Mouse (Mus musculus) embryonic facial prominence, embryonic 11.5 days (tissue): Measurements from ENCODE around the gene Olfr132. TPM values are rescaled to one million over a fixed set of nuclear protein-coding genes. Genes with fewer than 3 reads are reported as not detected.
"Not testable (repeated sequence)": the region's sequence is repeated elsewhere in the genome, so short reads cannot be mapped to it uniquely, and the experiment has no call there.

Experiments used
- ATAC-seq: fragments of 200-750 bp; cut with Nextera tagmentation; replicated peaks from 2 replicates; pipeline ENCODE4 v1.8.0; 2017; ENCODE audit warnings: low read depth; ENCODE audit not compliant: insufficient number of reproducible peaks, low FRiP score, low TSS enrichment
- DNase-seq: peaks from one replicate; pipeline ENCODE4 v3.0.0-alpha.2; 2015; ENCODE audit warnings: low spot score
- H3K27ac ChIP-seq: fragments of 300-500 bp; sonication (generic); replicated peaks from 2 replicates; pipeline ENCODE4 v1.5.1; 2014; ENCODE audit warnings: mild to moderate bottlenecking, low read depth, low read length, control low read depth
- H3K27me3 ChIP-seq: fragments of 300-500 bp; sonication (generic); 2 replicates; pipeline ENCODE4 v1.6.1; 2014; ENCODE audit warnings: mild to moderate bottlenecking, low read length, moderate library complexity, mixed read lengths; ENCODE audit not compliant: control insufficient read depth, insufficient read depth
- H3K36me3 ChIP-seq: fragments of 300-500 bp; sonication (generic); replicated peaks from 2 replicates; pipeline ENCODE4 v1.6.1; 2014; ENCODE audit warnings: low read depth, mild to moderate bottlenecking, low read length, moderate library complexity, mixed read lengths; ENCODE audit not compliant: control insufficient read depth, insufficient read depth
- H3K4me1 ChIP-seq: fragments of 300-500 bp; sonication (generic); 2 replicates; pipeline ENCODE4 v1.6.1; 2014; ENCODE audit warnings: low read length, mixed read lengths; ENCODE audit not compliant: control insufficient read depth, insufficient read depth
- H3K4me2 ChIP-seq: fragments of 300-500 bp; sonication (generic); 2 replicates; pipeline ENCODE4 v1.6.1; 2014; ENCODE audit warnings: low read depth, mild to moderate bottlenecking, control low read depth, low read length, moderate library complexity
- H3K4me3 ChIP-seq: fragments of 300-500 bp; sonication (generic); 2 replicates; pipeline ENCODE4 v1.5.1; 2014; ENCODE audit warnings: low read depth, low read length, control low read depth
- H3K9ac ChIP-seq: fragments of 300-500 bp; sonication (generic); replicated peaks from 2 replicates; pipeline ENCODE4 v1.6.1; 2014; ENCODE audit warnings: mild to moderate bottlenecking, control low read depth, low read length
- H3K9me3 ChIP-seq: fragments of 300-500 bp; sonication (generic); replicated peaks from 2 replicates; pipeline ENCODE4 v1.6.1; 2016; ENCODE audit warnings: mild to moderate bottlenecking, low read length, inconsistent platforms, mixed read lengths; ENCODE audit not compliant: control insufficient read depth
- WGBS: fragments of 180-500 bp; shearing (Covaris S2); extraction: QIAGEN DNeasy Blood & Tissue Kit; methylation state at CpG from one replicate; pipeline ENCODE4 v1.1.7; 2014; 5-methylcytosine and 5-hydroxymethylcytosine counted together
- polyA plus RNA-seq: library from polyadenylated mRNA; unstranded; fragments of >200 nt; fragmentation: Nextera tagmentation; extraction: Ambion mirVana; gene quantifications from 2 replicates; pipeline ENCODE4 v1.2.1, GENCODE M21; 2014

Olfr132 gene
- polyA plus RNA-seq, result not detected in 2 replicates

DNA sequence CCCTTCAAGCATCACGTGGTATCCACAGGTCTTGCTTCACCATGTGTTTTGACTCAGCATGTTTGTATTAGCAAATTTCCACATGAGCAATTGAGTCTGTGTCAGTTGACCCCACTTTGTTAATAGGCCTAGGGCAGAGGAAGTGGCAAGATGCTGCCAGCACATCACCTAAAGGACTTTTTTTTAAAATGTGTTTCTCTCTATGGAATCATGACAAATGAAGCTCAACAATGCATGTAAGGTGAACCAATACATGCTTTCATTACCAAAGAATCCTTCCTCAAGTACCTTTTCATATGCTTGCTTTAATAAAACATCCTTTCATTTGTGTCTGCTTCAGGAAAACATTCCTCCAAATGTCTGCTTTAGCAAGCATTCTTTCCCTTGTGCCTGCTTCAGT lies at the start of gene Olfr132:
Gene Olfr132 (minus strand): TSS at position 101 of the 400 bp plus-strand sequence.
- DNase-seq, result no peak
- WGBS, result 42% methylated on average over 1 of the region's 1 CpGs
- H3K4me3 ChIP-seq, result no peak within 1 kb of the TSS

DNA sequence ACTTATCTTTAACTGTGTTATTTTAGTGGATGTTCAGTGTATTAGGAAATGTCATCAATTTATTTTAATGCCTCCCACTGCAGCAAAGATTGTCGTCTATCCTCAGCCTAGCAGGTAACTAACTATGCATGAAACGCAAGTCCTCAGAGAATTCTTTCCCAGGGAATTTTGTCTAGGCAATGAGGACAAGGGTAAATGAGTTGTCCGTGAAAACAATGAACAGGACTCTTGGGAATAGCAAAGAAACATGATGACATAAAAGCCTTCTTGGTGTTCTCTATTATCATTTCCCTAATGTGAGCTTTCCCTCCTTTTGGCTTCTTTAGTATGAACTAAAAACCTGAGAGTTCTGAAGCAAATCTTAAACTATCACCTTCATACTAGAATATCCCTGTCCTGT lies 36.8 kb upstream of the Olfr132 start, which contains the start of gene Olfr134:
Gene Olfr134 (plus strand): TSS at position 301 of the 400 bp plus-strand sequence.
- H3K36me3 ChIP-seq, result no peaks in the 10 kb centered on the region
- H3K9me3 ChIP-seq, result no peaks in the 10 kb centered on the region
- no peak within 1 kb of the TSS for H3K27ac ChIP-seq
- no peak within 1 kb of the TSS for H3K4me2 ChIP-seq
- DNase-seq (no peak), ATAC-seq (no peak)
- 80% methylated on average over 3 of the region's 3 CpGs for WGBS
- no peaks in the 10 kb centered on the region for H3K27me3 ChIP-seq
- H3K4me3 ChIP-seq, result no peak within 1 kb of the TSS
- H3K4me1 ChIP-seq, result no peaks in the 10 kb centered on the region
- no peak within 1 kb of the TSS for H3K9ac ChIP-seq

More for the DNA sequence above, at the start of gene Olfr132:
- Histone ChIP-seq H3K9me3 (no peaks in the 10 kb centered on the region), H3K4me2 (no peak within 1 kb of the TSS), H3K36me3 (no peaks in the 10 kb centered on the region), H3K27me3 (no peaks in the 10 kb centered on the region), H3K27ac (no peak within 1 kb of the TSS), H3K4me1 (no peaks in the 10 kb centered on the region), H3K9ac (no peak within 1 kb of the TSS)
- no peak for ATAC-seq

DNA sequence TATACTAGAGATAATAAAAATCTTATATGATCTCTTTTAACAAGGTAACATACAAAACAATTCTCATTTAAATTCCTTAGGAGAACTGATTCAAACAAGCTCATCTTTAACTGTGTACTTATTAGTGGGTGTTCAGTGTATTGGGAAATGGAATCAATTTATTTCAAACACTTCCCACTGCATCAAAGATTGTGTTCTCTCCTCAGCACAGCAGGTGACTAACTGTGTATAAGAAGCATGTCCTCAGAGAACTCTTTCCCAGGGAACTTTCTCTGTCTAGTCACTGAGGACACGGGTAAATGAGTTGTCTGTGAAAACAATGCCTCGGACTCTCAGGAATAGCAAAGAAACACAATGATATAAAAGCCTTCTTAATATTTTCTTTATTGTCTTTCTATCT lies 10.7 kb upstream of the Olfr132 start, which contains the start of gene Olfr133:
Gene Olfr133 (plus strand): TSS at position 301 of the 400 bp plus-strand sequence.
- Histone ChIP-seq H3K27me3 (no peaks in the 10 kb centered on the region), H3K9me3 (no peaks in the 10 kb centered on the region), H3K9ac (no peak within 1 kb of the TSS), H3K4me1 (no peaks in the 10 kb centered on the region), H3K27ac (no peak within 1 kb of the TSS), H3K36me3 (no peaks in the 10 kb centered on the region), H3K4me3 (no peak within 1 kb of the TSS), H3K4me2 (no peak within 1 kb of the TSS)
- ATAC-seq (no peak), DNase-seq (no peak)
- 80% methylated on average over 2 of the region's 2 CpGs for WGBS

DNA sequence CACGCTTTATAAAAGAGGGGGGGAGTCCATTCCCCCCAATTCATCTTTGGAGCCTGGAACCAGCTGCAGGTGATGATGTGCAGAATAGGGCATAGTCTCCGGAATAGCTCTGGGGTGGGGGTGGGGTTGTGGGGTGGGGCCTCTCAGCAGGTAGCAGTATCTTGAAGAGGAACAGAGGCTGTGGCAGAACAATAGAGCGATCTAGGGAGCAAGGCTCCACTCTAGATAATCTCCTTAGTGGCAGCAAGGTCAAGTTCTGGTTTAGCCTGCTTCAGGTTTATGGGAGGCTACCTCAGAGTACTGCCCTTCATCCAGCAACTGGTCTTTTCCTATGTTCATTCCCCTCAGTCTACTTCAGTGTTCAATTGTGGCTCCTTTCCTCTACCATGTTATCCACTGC lies 9.0 kb downstream of the Olfr132 start:
- H3K4me1 ChIP-seq, ATAC-seq, H3K9me3 ChIP-seq, H3K27ac ChIP-seq, H3K4me2 ChIP-seq, H3K36me3 ChIP-seq, H3K9ac ChIP-seq, DNase-seq, H3K27me3 ChIP-seq, H3K4me3 ChIP-seq: not testable (repeated sequence)
- 71% methylated on average over 3 of the region's 3 CpGs for WGBS

DNA sequence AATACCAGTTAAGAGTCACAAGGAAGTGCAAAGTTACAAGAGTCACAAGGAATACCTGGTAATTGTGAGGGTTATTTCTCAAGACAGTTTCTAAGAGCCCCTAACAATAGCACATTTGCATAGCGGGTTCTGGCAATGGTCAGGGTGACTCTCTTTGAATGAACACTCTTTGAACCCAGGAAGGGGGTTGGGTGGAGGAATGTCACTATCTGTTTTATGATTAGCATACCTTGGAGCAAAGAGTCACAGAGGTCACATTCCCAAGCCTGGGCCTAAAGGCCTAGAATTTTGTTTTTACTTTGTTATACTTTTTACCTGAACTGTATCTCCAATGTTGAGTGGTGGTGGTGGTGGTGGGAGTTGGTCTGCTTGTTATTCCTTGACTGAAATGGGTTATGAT lies 10.1 kb downstream of the Olfr132 start:
- not testable (repeated sequence) for H3K9ac ChIP-seq, H3K27ac ChIP-seq, H3K4me3 ChIP-seq, ATAC-seq, DNase-seq, H3K36me3 ChIP-seq, H3K27me3 ChIP-seq, H3K9me3 ChIP-seq, H3K4me2 ChIP-seq, H3K4me1 ChIP-seq
- 90% methylated on average over 1 of the region's 1 CpGs for WGBS

DNA sequence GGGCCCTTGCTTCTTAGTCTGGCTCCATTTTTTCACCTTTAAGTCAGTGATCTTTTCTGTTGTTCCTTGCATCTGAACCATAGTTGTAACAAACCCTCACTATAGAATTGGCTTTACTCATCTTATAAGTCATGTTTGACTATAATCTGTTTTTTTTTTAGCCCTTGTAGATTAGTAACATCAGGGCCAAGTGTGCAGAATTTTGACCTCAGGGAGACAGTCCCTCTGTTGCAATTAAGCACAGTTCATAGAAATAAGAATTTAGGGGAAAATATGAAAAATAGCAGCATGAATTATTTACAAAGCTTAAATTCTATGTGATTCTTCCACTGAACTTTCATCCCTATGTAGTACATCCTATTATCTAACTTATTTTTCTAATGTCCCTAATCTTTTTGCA lies 45.7 kb downstream of the Olfr132 start, which contains the start of gene Olfr131:
Gene Olfr131 (minus strand): TSS at position 101 of the 400 bp plus-strand sequence.
- Histone ChIP-seq H3K36me3 (no peaks in the 10 kb centered on the region), H3K27ac (no peak within 1 kb of the TSS), H3K4me2 (no peak within 1 kb of the TSS), H3K4me3 (no peak within 1 kb of the TSS), H3K4me1 (no peaks in the 10 kb centered on the region), H3K9ac (no peak within 1 kb of the TSS), H3K9me3 (no peaks in the 10 kb centered on the region), H3K27me3 (no peaks in the 10 kb centered on the region)
- DNase-seq (no peak), ATAC-seq (no peak)

DNA sequence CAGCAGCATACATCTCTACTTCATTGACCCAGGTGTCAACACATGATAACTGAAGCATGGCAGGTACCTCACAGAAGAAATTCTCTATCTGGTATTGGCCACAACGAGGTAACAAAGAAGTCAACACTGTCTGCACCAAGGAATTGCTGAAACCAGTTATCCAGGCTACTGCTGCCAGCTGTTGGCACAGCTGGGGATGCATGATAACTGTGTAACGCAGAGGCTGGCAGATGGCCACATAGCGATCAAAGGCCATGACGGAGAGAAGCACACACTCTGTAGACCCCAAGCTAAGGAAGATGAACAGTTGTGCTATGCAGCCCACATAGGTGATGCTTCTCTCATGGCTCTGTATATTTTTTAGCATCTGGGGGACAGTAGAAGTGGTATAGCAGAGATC lies 52.0 kb downstream of the Olfr132 start:
- 84% methylated on average over 4 of the region's 4 CpGs for WGBS
- no peaks in the 10 kb centered on the region for H3K9me3 ChIP-seq

More for the DNA sequence above, 52.0 kb downstream of the Olfr132 start:
- Histone ChIP-seq H3K36me3 (no peaks in the 10 kb centered on the region), H3K27ac (no peak overlapping the region), H3K27me3 (no peaks in the 10 kb centered on the region), H3K4me2 (no peak overlapping the region), H3K9ac (no peak overlapping the region), H3K4me1 (no peaks in the 10 kb centered on the region), H3K4me3 (no peak overlapping the region)
- ATAC-seq (no peak), DNase-seq (no peak)
